Mouse (Mus musculus) C2C12 (cell line): ENCODE results near the gene Hdac10.

Experiments used
- CTCF ChIP-seq: IDR thresholded peaks from one replicate; pipeline ENCODE4 v1.5.1; 2011; ENCODE audit not compliant: control insufficient read depth, insufficient read depth, insufficient read length
- FOSL1 ChIP-seq: IDR thresholded peaks from one replicate; pipeline ENCODE4 v1.8.0; 2011; ENCODE audit warnings: mild to moderate bottlenecking, low read length; ENCODE audit not compliant: poor library complexity, insufficient read depth, severe bottlenecking
- MAX ChIP-seq: IDR thresholded peaks from one replicate; pipeline ENCODE4 v1.6.1; 2011; ENCODE audit warnings: mild to moderate bottlenecking, control low read depth

- TF ChIP-seq CTCF: peak; percentile 75
- TF ChIP-seq FOSL1: no peak
- no peak for TF ChIP-seq MAX
Observed at GRCm38 (mm10) chr15:89157954-89158353, 29.5 kb upstream of the Hdac10 start.
